Mouse (Mus musculus): ENCODE data around the gene Hist2h2be.
A peak's percentile ranks its signal among the peaks of the same experiment; 100 is the strongest.
"Not testable (repeated sequence)": the region's sequence is repeated elsewhere in the genome, so short reads cannot be mapped to it uniquely, and the experiment has no call there.

Gene Hist2h2be

DNA sequence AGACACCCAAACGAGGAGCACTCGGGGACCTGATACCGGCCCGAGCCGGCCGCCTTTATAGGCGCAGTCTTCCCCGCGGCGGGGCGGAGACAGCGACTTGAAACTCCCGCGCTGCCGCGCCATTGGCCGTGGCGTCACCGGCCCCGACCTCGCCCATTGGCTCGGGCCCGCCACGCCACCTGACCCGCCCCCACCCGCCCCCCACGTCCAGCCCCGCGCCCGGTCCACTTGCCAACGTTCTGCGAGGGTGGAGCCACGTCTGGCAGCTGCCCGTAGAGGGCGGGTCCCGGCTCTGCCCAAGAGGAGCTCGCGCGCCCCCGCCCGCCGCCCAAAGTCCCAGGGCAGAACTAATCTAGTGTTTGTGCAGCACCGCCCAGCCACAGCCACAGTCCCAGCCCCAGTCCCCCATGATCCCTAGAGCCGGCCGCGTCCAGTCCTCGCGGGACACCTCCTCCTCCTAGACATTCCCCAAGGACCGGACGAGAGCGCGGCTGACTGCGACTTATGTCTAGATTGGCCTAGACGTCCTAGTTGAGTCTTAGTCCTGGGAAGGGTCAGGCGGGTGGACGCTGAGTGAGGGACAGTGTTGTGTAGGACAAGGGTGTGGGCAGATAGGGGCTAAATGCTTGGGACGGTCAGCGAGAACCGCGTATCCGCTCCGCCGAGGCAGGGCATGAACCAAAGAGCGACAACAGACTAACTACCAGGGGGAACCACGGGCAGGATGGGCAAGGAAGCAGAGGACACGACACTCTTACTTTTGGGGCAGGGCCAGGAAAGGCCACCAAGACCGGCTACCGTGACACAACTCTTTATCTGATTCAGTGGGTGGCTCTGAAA, 18.3 kb downstream of the Hist2h2be start, which contains the start of gene Hist2h3c2:
Hist2h3c2 (minus strand) TSS at position 174 of the 840 bp plus-strand sequence.
- DNase-seq (ENCODE audit: low spot score): not testable (repeated sequence)

DNA sequence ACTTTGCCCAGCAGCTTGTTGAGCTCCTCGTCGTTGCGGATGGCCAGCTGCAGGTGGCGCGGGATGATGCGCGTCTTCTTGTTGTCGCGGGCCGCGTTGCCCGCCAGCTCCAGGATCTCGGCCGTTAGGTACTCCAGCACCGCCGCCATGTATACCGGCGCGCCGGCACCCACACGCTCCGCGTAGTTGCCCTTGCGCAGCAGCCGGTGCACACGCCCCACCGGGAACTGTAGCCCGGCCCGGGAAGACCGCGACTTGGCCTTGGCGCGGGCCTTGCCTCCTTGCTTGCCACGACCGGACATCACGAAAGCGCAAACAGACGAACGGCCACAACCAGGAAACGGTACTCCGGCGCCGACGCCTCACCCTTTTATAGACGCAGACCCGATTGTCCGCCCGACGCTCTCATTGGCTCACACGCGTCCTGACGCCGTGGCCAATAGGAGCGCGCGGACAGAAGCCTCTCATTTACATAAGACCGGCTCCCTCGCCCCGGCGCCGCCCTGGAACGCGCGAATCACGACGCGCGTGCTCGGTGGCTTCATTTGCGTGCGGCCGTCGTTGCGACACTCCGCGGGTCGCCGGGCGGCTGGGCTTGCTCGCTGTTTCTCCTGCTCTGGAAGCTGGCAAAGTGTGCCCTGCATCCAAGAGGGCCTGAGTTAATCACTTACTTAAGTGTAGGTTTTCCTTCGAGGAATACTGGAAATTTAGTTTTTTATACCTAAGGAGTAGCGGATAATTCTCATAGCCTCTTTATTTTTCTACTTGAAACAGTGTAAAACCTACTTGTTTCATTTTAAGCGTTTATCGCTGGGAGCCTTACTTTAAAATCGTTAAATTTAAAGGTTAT, 19.3 kb downstream of the Hist2h2be start, which contains the start of gene Hist2h2aa2:
Hist2h2aa2 (minus strand) TSS at position 328 of the 850 bp plus-strand sequence.
- DNase-seq (ENCODE audit: low spot score): peak; percentile 97

DNA sequence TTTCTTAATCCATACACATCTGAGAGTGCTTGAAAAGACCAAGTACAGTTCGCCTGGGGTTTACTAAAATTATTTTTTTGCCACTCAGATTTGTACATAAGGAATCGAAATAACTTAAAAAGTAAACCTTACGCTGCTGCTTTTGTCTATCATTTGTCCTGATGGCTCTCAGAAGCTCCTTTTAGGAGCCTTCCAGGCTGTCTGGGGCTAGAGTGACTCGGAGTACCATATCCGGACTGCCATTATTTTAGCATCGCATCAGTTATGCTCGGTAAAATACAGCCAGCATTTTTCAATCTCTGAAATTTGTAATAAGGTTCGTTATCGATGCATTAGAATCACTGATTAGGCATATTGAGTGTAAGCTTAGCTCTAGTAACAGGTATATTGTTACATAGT, 19.9 kb downstream of the Hist2h2be start:
- no peak for DNase-seq (ENCODE audit: low spot score)

DNA sequence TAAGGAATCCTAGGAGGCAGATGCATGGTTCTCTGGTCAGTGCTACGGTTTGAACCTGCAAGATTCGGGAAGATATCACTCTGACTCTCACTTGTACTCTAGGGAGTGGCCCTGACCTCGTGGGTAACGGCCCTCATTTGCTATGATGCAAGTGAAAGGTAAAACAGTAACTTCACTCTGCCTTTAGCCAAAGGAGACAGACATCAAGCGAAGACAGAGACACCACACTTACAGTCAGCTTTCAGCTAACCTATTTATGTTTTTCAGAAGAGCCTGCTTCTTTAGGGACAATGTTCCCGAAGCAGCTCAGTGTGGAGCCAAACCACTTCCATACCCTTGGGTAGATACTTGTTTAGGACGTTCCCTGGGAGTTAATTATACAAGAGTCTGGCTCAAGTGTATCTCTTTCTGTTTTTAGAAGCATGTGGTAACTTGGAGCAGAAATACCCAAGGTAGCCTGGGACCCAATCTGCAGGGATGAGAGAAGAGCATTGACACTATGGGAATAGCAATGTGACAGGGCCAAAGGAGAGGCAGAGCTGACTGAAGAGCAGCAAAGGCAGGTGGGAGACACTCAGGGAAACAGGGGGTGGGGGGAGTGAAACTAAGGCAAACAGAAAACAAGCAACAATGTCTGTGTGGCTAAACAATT, 23.1 kb downstream of the Hist2h2be start:
- no peak for DNase-seq (ENCODE audit: low spot score)

DNA sequence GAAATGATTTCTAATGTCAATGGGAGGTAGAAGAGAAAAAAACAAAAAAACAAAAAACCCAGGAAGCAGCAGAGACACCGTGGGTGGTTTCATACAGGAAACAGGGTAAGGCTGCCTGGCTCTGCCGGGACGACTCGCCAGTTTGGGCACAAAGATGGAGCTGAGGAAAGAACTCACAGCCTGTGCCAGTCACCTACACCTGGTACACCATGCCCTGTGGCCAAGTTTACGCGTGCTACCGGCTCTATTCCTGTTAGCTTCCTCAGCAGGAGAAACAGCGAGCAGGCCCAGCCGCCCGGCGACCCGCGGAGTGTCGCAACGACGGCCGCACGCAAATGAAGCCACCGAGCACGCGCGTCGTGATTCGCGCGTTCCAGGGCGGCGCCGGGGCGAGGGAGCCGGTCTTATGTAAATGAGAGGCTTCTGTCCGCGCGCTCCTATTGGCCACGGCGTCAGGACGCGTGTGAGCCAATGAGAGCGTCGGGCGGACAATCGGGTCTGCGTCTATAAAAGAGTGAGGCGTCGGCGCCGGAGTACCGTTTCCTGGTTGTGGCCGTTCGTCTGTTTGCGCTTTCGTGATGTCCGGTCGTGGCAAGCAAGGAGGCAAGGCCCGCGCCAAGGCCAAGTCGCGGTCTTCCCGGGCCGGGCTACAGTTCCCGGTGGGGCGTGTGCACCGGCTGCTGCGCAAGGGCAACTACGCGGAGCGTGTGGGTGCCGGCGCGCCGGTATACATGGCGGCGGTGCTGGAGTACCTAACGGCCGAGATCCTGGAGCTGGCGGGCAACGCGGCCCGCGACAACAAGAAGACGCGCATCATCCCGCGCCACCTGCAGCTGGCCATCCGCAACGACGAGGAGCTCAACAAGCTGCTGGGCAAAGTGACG, 24.3 kb downstream of the Hist2h2be start, which contains the start of gene Hist2h2aa1:
Hist2h2aa1 (plus strand) TSS at position 495 of the 884 bp plus-strand sequence.
- DNase-seq (ENCODE audit: low spot score): peak; percentile 88

DNA sequence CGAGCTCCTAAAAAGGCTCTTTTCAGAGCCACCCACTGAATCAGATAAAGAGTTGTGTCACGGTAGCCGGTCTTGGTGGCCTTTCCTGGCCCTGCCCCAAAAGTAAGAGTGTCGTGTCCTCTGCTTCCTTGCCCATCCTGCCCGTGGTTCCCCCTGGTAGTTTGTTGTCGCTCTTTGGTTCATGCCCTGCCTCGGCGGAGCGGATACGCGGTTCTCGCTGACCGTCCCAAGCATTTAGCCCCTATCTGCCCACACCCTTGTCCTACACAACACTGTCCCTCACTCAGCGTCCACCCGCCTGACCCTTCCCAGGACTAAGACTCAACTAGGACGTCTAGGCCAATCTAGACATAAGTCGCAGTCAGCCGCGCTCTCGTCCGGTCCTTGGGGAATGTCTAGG, 25.1 kb downstream of the Hist2h2be start:
- not testable (repeated sequence) for DNase-seq (ENCODE audit: low spot score)

DNA sequence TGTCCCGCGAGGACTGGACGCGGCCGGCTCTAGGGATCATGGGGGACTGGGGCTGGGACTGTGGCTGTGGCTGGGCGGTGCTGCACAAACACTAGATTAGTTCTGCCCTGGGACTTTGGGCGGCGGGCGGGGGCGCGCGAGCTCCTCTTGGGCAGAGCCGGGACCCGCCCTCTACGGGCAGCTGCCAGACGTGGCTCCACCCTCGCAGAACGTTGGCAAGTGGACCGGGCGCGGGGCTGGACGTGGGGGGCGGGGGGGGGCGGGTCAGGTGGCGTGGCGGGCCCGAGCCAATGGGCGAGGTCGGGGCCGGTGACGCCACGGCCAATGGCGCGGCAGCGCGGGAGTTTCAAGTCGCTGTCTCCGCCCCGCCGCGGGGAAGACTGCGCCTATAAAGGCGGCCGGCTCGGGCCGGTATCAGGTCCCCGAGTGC, 25.5 kb downstream of the Hist2h2be start, which contains the start of gene Hist2h3c1:
Hist2h3c1 (plus strand) TSS at position 259 of the 430 bp plus-strand sequence.
- not testable (repeated sequence) for DNase-seq (ENCODE audit: low spot score)

DNA sequence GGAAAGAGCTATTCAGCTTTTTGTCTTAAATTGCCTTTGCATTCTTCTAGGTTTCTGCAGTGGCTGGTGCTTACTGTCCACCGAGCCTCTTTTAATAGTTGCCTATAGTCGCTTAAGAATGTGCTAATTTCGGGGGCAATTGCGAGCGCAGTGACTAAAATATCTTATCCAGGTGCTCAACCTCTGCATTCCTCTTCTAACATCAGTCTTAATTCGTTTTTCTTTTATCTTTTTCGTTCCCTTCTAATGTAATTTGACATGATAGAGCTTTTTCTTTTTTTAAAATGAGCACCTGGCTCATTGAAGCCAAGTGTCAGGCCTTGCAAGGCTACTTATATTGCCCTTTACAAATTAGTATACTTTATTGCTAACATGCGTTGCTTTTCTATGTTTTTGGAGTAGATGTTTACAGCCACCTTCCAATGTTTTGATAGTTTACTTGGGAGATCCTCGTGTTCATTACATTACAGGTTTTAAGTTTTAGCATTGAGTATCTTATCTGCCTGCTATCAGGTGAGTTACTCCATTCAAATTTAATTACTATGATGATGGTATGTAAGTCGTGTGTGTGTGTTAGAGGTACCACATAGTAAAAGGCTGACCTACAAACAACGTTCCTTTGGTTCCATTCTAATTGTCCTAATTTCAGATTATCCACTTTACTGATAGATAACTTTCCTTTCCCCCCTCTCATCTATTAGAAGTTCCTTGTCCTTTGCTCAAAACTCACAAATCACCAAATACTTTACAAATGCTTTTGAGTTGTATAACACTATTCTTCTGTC, 26.6 kb downstream of the Hist2h2be start:
- no peak for DNase-seq (ENCODE audit: low spot score)

DNA sequence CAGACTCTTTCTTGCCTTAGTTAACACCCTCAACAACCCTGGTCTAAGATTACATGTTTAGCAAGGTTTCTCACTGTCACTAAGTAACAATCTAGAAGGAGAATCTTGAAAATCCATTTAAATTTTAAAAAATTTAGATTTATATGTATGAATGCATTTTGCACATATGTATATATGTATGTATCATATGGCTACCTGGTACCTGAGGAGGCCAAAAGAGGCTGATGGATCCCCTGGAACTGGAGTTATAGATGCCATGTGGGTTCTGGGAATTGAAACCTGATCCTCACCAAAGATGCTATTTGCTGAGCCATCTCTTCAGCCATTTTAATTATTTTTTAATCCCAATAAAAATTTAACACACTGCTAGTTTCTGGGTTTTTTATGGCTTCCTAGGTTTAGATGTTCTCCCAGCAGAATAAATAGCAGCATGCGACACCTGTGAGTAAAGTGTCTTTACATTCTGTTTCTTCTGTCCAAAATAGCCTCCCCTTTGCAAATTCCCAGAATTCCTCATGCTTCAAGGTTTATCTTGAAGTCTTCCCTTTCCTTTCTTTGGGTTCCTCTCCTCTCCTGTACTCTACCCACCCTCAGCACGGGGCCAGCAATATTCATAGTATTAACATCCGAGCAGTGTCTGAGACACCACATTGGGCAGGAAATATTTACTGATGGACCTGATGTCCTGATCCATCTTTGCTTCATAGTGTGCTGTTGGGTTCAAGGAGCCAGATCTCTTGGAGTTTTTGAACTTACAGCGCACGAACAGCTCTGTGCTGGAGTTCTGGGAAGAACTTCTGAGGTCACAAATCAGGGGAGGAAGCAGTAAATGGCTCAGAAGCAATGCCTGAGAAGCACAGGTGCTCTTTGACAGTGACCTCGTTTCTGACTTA, 27.5 kb downstream of the Hist2h2be start:
- no peak for DNase-seq (ENCODE audit: low spot score)

DNA sequence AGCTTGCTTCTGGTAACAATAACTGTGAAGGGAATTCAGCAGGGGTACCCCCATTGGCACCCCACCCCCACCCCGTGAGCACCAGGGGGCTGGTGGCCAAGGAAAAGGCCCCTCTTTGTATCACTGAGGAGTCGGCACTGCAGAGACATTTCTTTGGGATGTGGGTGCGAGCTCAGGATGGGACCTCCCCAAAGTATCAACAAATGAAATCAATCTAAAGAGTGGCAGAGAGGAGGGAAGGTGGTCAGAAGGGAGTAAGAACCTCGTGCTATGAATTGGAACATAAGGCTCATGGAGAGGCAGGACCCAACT, 28.1 kb downstream of the Hist2h2be start:
- DNase-seq (ENCODE audit: low spot score): no peak

DNA sequence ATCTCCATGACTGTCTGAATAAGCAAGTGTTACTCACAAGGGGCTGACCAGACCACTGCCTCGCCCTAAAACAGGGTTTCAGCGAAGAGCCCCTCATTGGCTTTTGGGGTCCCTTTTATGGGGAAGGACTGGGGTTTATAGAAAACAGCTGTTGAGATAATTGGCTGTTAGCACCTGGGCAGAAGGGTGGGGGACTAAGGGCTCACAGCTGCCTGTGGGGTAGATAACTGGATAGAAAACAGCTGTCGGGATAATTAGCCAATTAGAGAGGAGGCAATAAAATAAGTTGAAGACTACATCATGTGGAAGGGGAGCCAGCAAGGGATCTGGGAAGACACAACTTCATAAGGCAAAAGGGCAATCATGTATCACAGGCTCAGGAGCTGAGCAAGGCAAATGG, 30.0 kb downstream of the Hist2h2be start:
- DNase-seq (ENCODE audit: low spot score): no peak

DNA sequence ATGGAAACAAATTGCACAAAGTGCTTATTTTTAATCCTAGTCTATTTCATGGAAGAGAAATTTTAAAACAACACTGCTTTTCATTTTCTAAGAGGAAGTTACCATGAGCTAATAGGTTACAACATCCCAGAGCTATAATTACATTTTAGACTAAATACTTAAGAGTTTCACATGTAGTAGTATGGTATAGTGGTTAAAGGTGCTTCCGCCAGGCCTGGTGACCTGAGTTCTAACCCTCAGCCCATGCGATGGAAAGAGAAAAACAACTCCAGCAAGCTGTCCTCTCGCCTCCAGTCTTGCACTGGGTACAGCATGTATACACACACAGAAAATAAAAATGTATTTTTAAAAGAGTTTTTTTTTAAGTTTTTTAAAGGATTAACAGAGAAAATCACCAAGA, 30.9 kb downstream of the Hist2h2be start:
- no peak for DNase-seq (ENCODE audit: low spot score)

DNA sequence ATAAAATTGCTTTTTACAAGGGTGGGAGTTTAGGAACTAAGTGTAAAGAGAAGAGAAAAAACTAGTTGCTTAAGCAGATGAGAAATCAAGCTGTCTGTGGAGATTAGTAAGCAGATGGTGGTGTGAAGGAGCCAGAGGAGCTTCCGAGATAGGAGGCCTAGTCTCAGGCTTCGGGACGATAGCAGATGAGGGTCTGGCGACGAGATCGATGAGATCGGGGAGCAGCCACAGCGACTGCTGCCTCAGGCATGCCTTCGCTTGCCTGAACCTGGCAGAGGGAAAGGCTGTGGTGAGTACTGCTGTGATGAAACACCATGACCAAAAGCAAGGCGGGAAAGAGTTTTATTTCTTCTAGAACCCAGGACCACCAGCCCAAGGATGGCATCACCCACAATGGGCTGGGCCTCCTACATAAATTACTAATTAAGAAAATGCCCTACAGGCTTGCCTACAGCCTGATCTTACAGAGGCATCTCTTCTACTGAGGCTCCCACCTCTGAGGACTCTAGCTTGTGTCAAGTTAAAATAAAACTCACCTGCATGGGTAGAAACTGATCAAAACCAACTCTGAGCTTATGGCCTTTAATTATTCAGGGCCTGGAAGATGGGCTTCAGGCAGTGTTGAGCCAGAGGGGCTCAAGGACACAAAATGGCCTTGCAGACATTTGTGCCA, 33.9 kb downstream of the Hist2h2be start:
- no peak for DNase-seq (ENCODE audit: low spot score)

DNA sequence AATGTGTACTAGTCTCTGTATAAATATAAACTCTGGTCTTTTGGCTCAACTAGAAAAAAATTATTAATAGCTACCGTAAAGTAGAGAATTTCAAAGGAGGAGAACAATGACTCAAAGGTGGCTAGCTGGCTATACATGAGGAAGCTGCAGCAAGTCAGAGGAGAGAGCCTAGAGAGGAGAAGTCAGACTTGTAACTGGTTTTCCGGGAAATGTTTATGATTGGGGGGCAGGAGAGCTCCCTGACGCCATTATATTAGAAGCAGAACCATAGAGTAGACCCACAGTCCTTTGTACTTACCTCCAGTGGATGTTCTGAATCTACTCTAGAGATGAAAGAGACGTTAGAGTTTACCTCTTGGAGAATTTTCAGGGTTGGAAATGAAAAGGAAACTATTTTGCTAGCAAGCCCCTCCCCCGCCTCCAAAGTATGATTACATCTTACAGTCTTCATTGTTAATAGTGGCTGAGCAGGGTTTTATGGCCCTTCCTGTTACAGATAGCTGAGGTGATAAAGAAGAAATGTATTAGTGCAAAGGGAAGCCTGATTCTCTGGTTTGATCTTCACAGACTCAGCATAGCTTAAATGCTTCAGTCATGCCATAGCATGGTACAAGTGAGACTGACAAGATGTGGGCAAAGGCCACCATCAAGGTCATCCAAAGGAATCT, 35.1 kb downstream of the Hist2h2be start:
- no peak for DNase-seq (ENCODE audit: low spot score)

DNA sequence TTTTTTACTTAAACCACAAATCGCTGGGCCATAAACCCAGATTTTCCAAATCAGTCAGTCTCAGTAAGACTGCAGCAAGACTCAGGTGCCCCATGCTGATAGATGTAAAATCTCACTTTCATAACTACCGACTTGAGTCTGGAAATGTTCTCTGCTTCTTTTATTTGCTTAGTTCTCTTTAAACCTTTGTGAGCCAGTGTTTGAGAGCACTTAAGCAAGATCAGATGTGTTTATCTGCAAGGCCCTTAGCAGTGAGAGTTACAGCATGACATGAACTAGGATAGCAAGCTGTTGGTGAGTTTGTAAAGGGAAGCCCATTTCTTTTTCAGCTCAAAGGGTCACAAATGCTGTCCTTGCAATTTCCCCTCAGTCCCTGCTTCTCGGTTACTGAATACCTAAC, 36.3 kb downstream of the Hist2h2be start:
- no peak for DNase-seq (ENCODE audit: low spot score)

DNA sequence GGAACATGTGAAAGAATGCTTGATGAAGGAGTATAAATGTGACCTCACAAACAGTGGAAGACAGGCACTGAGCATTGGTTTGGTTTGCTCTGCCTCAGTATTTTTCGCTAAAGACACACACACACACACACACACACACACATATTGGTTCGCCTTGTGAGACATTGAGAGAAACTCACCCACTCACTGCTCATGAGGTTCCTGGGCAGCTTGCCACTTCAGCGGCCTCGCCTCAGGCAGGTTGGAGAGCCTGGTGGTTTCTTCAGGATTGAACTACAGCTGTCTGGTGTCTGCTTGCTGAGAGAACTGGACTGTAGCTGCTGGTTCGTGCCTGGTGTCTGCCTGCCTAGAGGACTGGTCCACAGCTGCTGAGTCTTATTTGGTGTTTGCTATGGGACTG, 39.3 kb downstream of the Hist2h2be start:
- no peak for DNase-seq (ENCODE audit: low spot score)

DNA sequence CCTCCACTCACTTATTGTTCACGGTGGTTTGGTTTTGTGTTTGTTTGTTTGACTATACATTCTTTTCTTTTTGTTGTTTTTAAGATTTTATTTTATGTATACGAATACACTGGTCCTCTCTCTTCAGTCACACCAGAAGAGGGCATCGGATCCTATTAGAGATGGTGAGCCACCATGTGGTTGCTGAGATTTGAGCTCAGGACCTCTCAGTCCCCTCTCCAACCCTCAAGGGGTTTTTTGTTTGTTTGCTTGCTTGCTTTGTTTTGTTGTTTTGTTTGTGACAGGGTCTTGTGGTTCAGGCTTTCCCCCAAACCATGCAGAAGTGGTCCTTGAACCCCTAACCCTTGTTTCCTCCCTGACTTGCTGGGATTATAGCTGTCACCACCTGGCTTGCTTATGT, 40.7 kb downstream of the Hist2h2be start:
- DNase-seq (ENCODE audit: low spot score): no peak

DNA sequence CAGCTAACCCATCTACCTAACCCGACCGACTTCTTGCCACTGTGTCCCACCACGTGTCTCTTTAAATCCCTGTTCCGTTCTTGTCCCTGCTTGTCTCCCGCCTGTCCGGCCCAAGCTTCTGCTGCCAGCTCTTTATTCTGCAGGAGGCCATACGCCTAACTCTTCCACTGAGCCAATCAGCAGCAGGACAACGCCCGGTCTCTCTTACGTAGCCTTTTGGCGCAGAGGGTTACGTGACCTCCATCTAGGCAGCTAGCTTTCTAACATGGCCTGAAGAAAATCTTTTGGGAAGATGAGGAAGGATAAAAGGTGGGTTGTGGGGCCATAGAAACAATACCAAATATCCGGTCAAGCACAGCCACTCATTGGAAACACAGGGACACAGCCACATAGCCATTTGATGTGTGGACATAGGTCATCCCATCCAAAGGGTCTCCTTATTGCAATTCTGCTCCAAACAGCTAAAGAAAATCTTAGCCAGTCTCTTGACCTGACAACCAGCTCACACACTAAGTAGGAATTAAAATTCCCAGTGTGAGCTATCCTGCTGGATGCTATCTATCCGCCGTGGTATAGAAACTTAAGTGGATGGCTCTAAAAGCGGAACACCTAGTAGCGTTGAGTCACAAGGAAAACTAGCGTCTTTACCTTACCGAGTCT, 41.4 kb downstream of the Hist2h2be start:
- DNase-seq (ENCODE audit: low spot score): peak; percentile 84
